Mouse (Mus musculus) kidney, embryonic 15.5 days (tissue): Measurements from ENCODE around the gene 2010300C02Rik. TPM values are rescaled to one million over a fixed set of nuclear protein-coding genes. Genes with fewer than 3 reads are reported as not detected.

Source experiments
- ATAC-seq: fragments of 200-750 bp; cut with Nextera tagmentation; replicated peaks from 2 replicates; pipeline ENCODE4 v1.8.0; 2017; ENCODE audit warnings: moderate TSS enrichment; ENCODE audit not compliant: low FRiP score
- H3K27ac ChIP-seq: fragments of 300-500 bp; sonication (generic); 2 replicates; pipeline ENCODE4 v1.5.1; 2015; ENCODE audit warnings: mild to moderate bottlenecking, inconsistent platforms
- H3K27me3 ChIP-seq: fragments of 300-500 bp; sonication (generic); 2 replicates; pipeline ENCODE4 v1.6.1; 2015; ENCODE audit warnings: inconsistent platforms
- H3K36me3 ChIP-seq: fragments of 300-500 bp; sonication (generic); 2 replicates; pipeline ENCODE4 v1.6.1; 2015; ENCODE audit warnings: inconsistent platforms
- H3K4me1 ChIP-seq: fragments of 300-500 bp; sonication (generic); 2 replicates; pipeline ENCODE4 v1.6.1; 2015; ENCODE audit warnings: inconsistent platforms
- H3K4me2 ChIP-seq: fragments of 300-500 bp; sonication (generic); 2 replicates; pipeline ENCODE4 v1.6.1; 2015; ENCODE audit warnings: moderate library complexity, mild to moderate bottlenecking, inconsistent platforms
- H3K4me3 ChIP-seq: fragments of 300-500 bp; sonication (generic); replicated peaks from 2 replicates; pipeline ENCODE4 v1.5.1; 2015; ENCODE audit warnings: mild to moderate bottlenecking, inconsistent platforms
- H3K9ac ChIP-seq: fragments of 300-500 bp; sonication (generic); 2 replicates; pipeline ENCODE4 v1.6.1; 2015; ENCODE audit warnings: mild to moderate bottlenecking, inconsistent platforms
- H3K9me3 ChIP-seq: fragments of 300-500 bp; sonication (generic); replicated peaks from 2 replicates; pipeline ENCODE4 v1.6.1; 2016; ENCODE audit warnings: inconsistent platforms
- WGBS: fragments of 180-500 bp; shearing (Covaris S2); methylation state at CpG from one replicate; pipeline ENCODE4 v1.1.7; 2015; ENCODE audit warnings: mixed read lengths; 5-methylcytosine and 5-hydroxymethylcytosine counted together
- polyA plus RNA-seq: library from polyadenylated mRNA; unstranded; fragments of >200 nt; fragmentation: Nextera tagmentation; extraction: Ambion mirVana; gene quantifications from 2 replicates; pipeline ENCODE4 v1.2.1, GENCODE M21; 2015

Gene 2010300C02Rik
- polyA plus RNA-seq, 1 experiment from 2014 or later, result 2.2 TPM

GRCm38 (mm10) chr1:37708270-37708955 is 11.5 kb downstream of the 2010300C02Rik start:
- H3K9me3 ChIP-seq, result no peaks in the 10 kb centered on the region
- no peak overlapping the region for H3K4me3 ChIP-seq
- H3K36me3 ChIP-seq, result no peaks in the 10 kb centered on the region
- ATAC-seq, result no peak
- H3K4me2 ChIP-seq, result no peak overlapping the region
- 86% methylated on average over 6 of the region's 6 CpGs for WGBS
- H3K4me1 ChIP-seq, result no peaks in the 10 kb centered on the region
- H3K27me3 ChIP-seq, result no peaks in the 10 kb centered on the region
- H3K27ac ChIP-seq, result no peak overlapping the region
- H3K9ac ChIP-seq, result no peak overlapping the region

GRCm38 (mm10) chr1:37702326-37702725 is 17.6 kb downstream of the 2010300C02Rik start:
- 63% methylated on average over 4 of the region's 4 CpGs for WGBS
- Histone ChIP-seq H3K9ac (no peak overlapping the region), H3K4me1 (no peaks in the 10 kb centered on the region), H3K4me2 (no peak overlapping the region), H3K27me3 (no peaks in the 10 kb centered on the region), H3K9me3 (no peaks in the 10 kb centered on the region), H3K36me3 (no peaks in the 10 kb centered on the region), H3K27ac (no peak overlapping the region), H3K4me3 (no peak overlapping the region)
- ATAC-seq, result no peak

GRCm38 (mm10) chr1:37698852-37699439 is 20.9 kb downstream of the 2010300C02Rik start:
- Histone ChIP-seq H3K4me2 (no peak overlapping the region), H3K27me3 (no peaks in the 10 kb centered on the region), H3K36me3 (no peaks in the 10 kb centered on the region), H3K4me3 (no peak overlapping the region), H3K27ac (no peak overlapping the region), H3K9ac (no peak overlapping the region), H3K4me1 (peaks cover 9% of the 10 kb centered on the region), H3K9me3 (no peaks in the 10 kb centered on the region)
- no peak for ATAC-seq
- 66% methylated on average over 5 of the region's 5 CpGs for WGBS

GRCm38 (mm10) chr1:37698186-37698839 is 21.6 kb downstream of the 2010300C02Rik start:
- WGBS, result 76% methylated on average over 8 of the region's 8 CpGs
- Histone ChIP-seq H3K27ac (no peak overlapping the region), H3K4me1 (peaks cover 10% of the 10 kb centered on the region), H3K27me3 (no peaks in the 10 kb centered on the region), H3K36me3 (no peaks in the 10 kb centered on the region), H3K9me3 (no peaks in the 10 kb centered on the region), H3K9ac (no peak overlapping the region), H3K4me2 (no peak overlapping the region), H3K4me3 (no peak overlapping the region)
- no peak for ATAC-seq

GRCm38 (mm10) chr1:37696918-37697317 is 23.0 kb downstream of the 2010300C02Rik start:
- H3K27ac ChIP-seq, result no peak overlapping the region
- 81% methylated on average over 3 of the region's 3 CpGs for WGBS
- H3K4me3 ChIP-seq, result no peak overlapping the region
- H3K27me3 ChIP-seq, result no peaks in the 10 kb centered on the region
- ATAC-seq, result no peak
- H3K9ac ChIP-seq, result no peak overlapping the region
- no peak overlapping the region for H3K4me2 ChIP-seq
- H3K36me3 ChIP-seq, result no peaks in the 10 kb centered on the region
- H3K4me1 ChIP-seq, result peaks cover 10% of the 10 kb centered on the region
- no peaks in the 10 kb centered on the region for H3K9me3 ChIP-seq

GRCm38 (mm10) chr1:37695732-37696131 is 24.2 kb downstream of the 2010300C02Rik start:
- no peaks in the 10 kb centered on the region for H3K9me3 ChIP-seq
- H3K4me2 ChIP-seq, result no peak overlapping the region
- 70% methylated on average over 9 of the region's 9 CpGs for WGBS
- H3K4me1 ChIP-seq, result peaks cover 10% of the 10 kb centered on the region
- no peak overlapping the region for H3K9ac ChIP-seq
- no peak overlapping the region for H3K27ac ChIP-seq
- no peak overlapping the region for H3K4me3 ChIP-seq
- no peaks in the 10 kb centered on the region for H3K27me3 ChIP-seq
- H3K36me3 ChIP-seq, result no peaks in the 10 kb centered on the region
- no peak for ATAC-seq

- ATAC-seq, result peak; percentile 80
- H3K4me2 ChIP-seq, result peak overlapping the region; percentile 1; the same call in 1 of the 2 replicates
Measured at GRCm38 (mm10) chr1:37694417-37694816, 25.5 kb downstream of the 2010300C02Rik start.

GRCm38 (mm10) chr1:37691179-37691578 is 28.7 kb downstream of the 2010300C02Rik start:
- H3K4me2 ChIP-seq, result no peak overlapping the region
- H3K4me3 ChIP-seq, result no peak overlapping the region
- no peak overlapping the region for H3K27ac ChIP-seq
- peaks cover 13% of the 10 kb centered on the region for H3K4me1 ChIP-seq
- ATAC-seq, result no peak
- no peaks in the 10 kb centered on the region for H3K36me3 ChIP-seq
- H3K9ac ChIP-seq, result no peak overlapping the region
- no peaks in the 10 kb centered on the region for H3K9me3 ChIP-seq
- H3K27me3 ChIP-seq, result no peaks in the 10 kb centered on the region
- 41% methylated on average over 8 of the region's 8 CpGs for WGBS

More at GRCm38 (mm10) chr1:37694417-37694816, 25.5 kb downstream of the 2010300C02Rik start:
- H3K36me3 ChIP-seq, result no peaks in the 10 kb centered on the region
- H3K9ac ChIP-seq, result no peak overlapping the region
- no peaks in the 10 kb centered on the region for H3K27me3 ChIP-seq
- no peak overlapping the region for H3K27ac ChIP-seq
- H3K4me1 ChIP-seq, result peaks cover 10% of the 10 kb centered on the region
- H3K9me3 ChIP-seq, result no peaks in the 10 kb centered on the region
- 17% methylated on average over 8 of the region's 8 CpGs for WGBS
- H3K4me3 ChIP-seq, result no peak overlapping the region

GRCm38 (mm10) chr1:37690665-37691064 is 29.2 kb downstream of the 2010300C02Rik start:
- Histone ChIP-seq H3K36me3 (no peaks in the 10 kb centered on the region), H3K9ac (no peak overlapping the region), H3K4me3 (no peak overlapping the region), H3K27me3 (no peaks in the 10 kb centered on the region), H3K4me1 (peaks cover 13% of the 10 kb centered on the region), H3K27ac (no peak overlapping the region), H3K9me3 (no peaks in the 10 kb centered on the region), H3K4me2 (no peak overlapping the region)
- WGBS, result 78% methylated on average over 5 of the region's 5 CpGs
- ATAC-seq, result no peak

- 79% methylated on average over 6 of the region's 6 CpGs for WGBS
- Histone ChIP-seq H3K27me3 (no peaks in the 10 kb centered on the region), H3K4me1 (peaks cover 12% of the 10 kb centered on the region), H3K36me3 (no peaks in the 10 kb centered on the region), H3K4me3 (no peak overlapping the region), H3K9ac (no peak overlapping the region), H3K4me2 (no peak overlapping the region), H3K27ac (no peak overlapping the region), H3K9me3 (no peaks in the 10 kb centered on the region)
- no peak for ATAC-seq
Measured at GRCm38 (mm10) chr1:37689730-37690129, 30.2 kb downstream of the 2010300C02Rik start.

GRCm38 (mm10) chr1:37688351-37688750 is 31.5 kb downstream of the 2010300C02Rik start:
- no peaks in the 10 kb centered on the region for H3K27me3 ChIP-seq
- H3K27ac ChIP-seq, result no peak overlapping the region
- no peak overlapping the region for H3K4me3 ChIP-seq
- no peak overlapping the region for H3K4me2 ChIP-seq
- no peaks in the 10 kb centered on the region for H3K9me3 ChIP-seq
- H3K9ac ChIP-seq, result no peak overlapping the region
- no peaks in the 10 kb centered on the region for H3K36me3 ChIP-seq
- H3K4me1 ChIP-seq, result peaks cover 3% of the 10 kb centered on the region; the same call in 1 of the 2 replicates
- no peak for ATAC-seq
- 53% methylated on average over 8 of the region's 8 CpGs for WGBS

GRCm38 (mm10) chr1:37687515-37687914 is 32.4 kb downstream of the 2010300C02Rik start:
- 72% methylated on average over 5 of the region's 5 CpGs for WGBS
- no peak overlapping the region for H3K27ac ChIP-seq
- no peak for ATAC-seq

More at GRCm38 (mm10) chr1:37687515-37687914, 32.4 kb downstream of the 2010300C02Rik start:
- no peaks in the 10 kb centered on the region for H3K27me3 ChIP-seq
- H3K9ac ChIP-seq, result no peak overlapping the region
- no peak overlapping the region for H3K4me2 ChIP-seq
- H3K36me3 ChIP-seq, result no peaks in the 10 kb centered on the region
- H3K4me3 ChIP-seq, result no peak overlapping the region
- H3K4me1 ChIP-seq, result peaks cover 3% of the 10 kb centered on the region; the same call in 1 of the 2 replicates
- no peaks in the 10 kb centered on the region for H3K9me3 ChIP-seq
